ENCODE assay signal across 24 mouse cellular contexts in genomic region chr12:29998895-29999294, GRCm38 (mm10).
"Had no signal": no experiment of that assay in that cellular context is flagged by ENCODE, and none has a peak within 500 bp of the region (broad histone marks: within the 10 kb centered on the region; RNA-seq: fewer than 3 reads in every experiment).

No protein-coding gene starts in this region.

- H3K9ac ChIP-seq: heart, embryonic 12.5 days; hindbrain, embryonic 13.5 days; hindbrain, embryonic 15.5 days; limb, embryonic 12.5 days; limb, embryonic 15.5 days; liver, embryonic 12.5 days; liver, embryonic 14.5 days had no signal

- H3K4me3 ChIP-seq: heart, embryonic 10.5 days; heart, embryonic 12.5 days; hindbrain, embryonic 10.5 days; hindbrain, embryonic 13.5 days; hindbrain, embryonic 15.5 days; layer of hippocampus, adult 2 months; limb, embryonic 12.5 days; limb, embryonic 15.5 days; liver, embryonic 12.5 days had no signal

- ATAC-seq: hindbrain, postnatal 0 days; intestine, embryonic 16.5 days; liver, embryonic 12.5 days had no signal

- H3K4me1 ChIP-seq: heart, embryonic 10.5 days; heart, embryonic 12.5 days; hindbrain, embryonic 10.5 days; limb, embryonic 12.5 days; limb, embryonic 15.5 days; liver, embryonic 12.5 days had no signal

- H3K27ac ChIP-seq: heart, embryonic 10.5 days; hindbrain, embryonic 10.5 days; hindbrain, embryonic 13.5 days; hindbrain, embryonic 15.5 days; hindbrain, postnatal 0 days; layer of hippocampus, adult 2 months; limb, embryonic 12.5 days; limb, embryonic 15.5 days; liver, embryonic 12.5 days; liver, embryonic 14.5 days had no signal

- H3K9me3 ChIP-seq: heart, embryonic 10.5 days; heart, embryonic 12.5 days; hindbrain, embryonic 10.5 days; hindbrain, embryonic 13.5 days; hindbrain, embryonic 15.5 days; limb, embryonic 12.5 days; limb, embryonic 15.5 days; liver, embryonic 12.5 days had no signal

- DNase-seq: gastrocnemius, postnatal 14 days; gastrocnemius, postnatal 36 days; heart, adult 18-20 months; heart, postnatal 10 days; heart, postnatal 4 days; kidney, adult 18-20 months; kidney, adult 8-10 months; kidney, postnatal 10 days; kidney, postnatal 25 days; kidney, postnatal 4 days; layer of hippocampus, postnatal 36 days; left cerebral cortex, postnatal 4 days had no signal

- H3K27me3 ChIP-seq: heart, embryonic 12.5 days; hindbrain, embryonic 13.5 days; hindbrain, embryonic 15.5 days; limb, embryonic 12.5 days; limb, embryonic 15.5 days; liver, embryonic 12.5 days had no signal

- H3K4me2 ChIP-seq: heart, embryonic 12.5 days; hindbrain, embryonic 13.5 days; hindbrain, embryonic 15.5 days; limb, embryonic 12.5 days; limb, embryonic 15.5 days; liver, embryonic 12.5 days had no signal
